Mouse (Mus musculus) heart, adult 2 months (tissue): Measurements from ENCODE around the gene Mpp5. TPM values are rescaled to one million over a fixed set of nuclear protein-coding genes. Genes with fewer than 3 reads are reported as not detected.

Experiments used
- DNase-seq, 2 experiments: peaks; one replicate each; pipeline ENCODE4 v3.0.0; 2021
- H3K27ac ChIP-seq: fragments of 200-600 bp; 2 replicates; pipeline ENCODE4 v1.8.1; 2022
- H3K27me3 ChIP-seq: fragments of 200-500 bp; 2 replicates; pipeline ENCODE4 v1.6.1; 2012; ENCODE audit warnings: mild to moderate bottlenecking, low read length, inconsistent platforms, mixed read lengths; ENCODE audit not compliant: control insufficient read depth, insufficient read depth
- H3K36me3 ChIP-seq: fragments of 200-500 bp; 2 replicates; pipeline ENCODE4 v1.6.1; 2012; ENCODE audit warnings: low read length, inconsistent platforms; ENCODE audit not compliant: control insufficient read depth, insufficient read depth
- H3K4me1 ChIP-seq: fragments of 200-500 bp; 2 replicates; pipeline ENCODE4 v1.6.1; 2011; ENCODE audit warnings: low read length; ENCODE audit not compliant: control insufficient read depth, insufficient read depth
- H3K4me3 ChIP-seq: fragments of 200-600 bp; 2 replicates; pipeline ENCODE4 v1.8.1; 2022
- H3K79me2 ChIP-seq: fragments of 200-500 bp; replicated peaks from 2 replicates; pipeline ENCODE4 v1.6.1; 2012; ENCODE audit warnings: mild to moderate bottlenecking, inconsistent platforms, low read length, moderate library complexity, mixed read lengths; ENCODE audit not compliant: control insufficient read depth, insufficient read depth
- H3K9ac ChIP-seq: fragments of 200-500 bp; 2 replicates; pipeline ENCODE4 v1.6.1; 2012; ENCODE audit warnings: low read depth, mild to moderate bottlenecking, control low read depth, inconsistent platforms, low read length, mixed read lengths
- CTCF ChIP-seq: fragments of 200-600 bp; IDR thresholded peaks from 2 replicates; pipeline ENCODE4 v1.8.1; 2022; ENCODE audit warnings: antibody characterized with exemption, mild to moderate bottlenecking, moderate library complexity
- EP300 ChIP-seq: fragments of 200-500 bp; IDR thresholded peaks from 2 replicates; pipeline ENCODE4 v1.6.1; 2011; ENCODE audit warnings: low read depth, low read length, control low read depth; ENCODE audit not compliant: insufficient read depth
- POLR2A ChIP-seq: fragments of 200-500 bp; IDR thresholded peaks from 2 replicates; pipeline ENCODE4 v1.6.1; 2011; ENCODE audit warnings: mild to moderate bottlenecking, low read depth, low read length, control low read depth; ENCODE audit not compliant: insufficient read depth
- WGBS: fragments of 180-500 bp; shearing (Covaris S2); methylation state at CpG from one replicate; pipeline ENCODE4 v1.1.7; 2018; 5-methylcytosine and 5-hydroxymethylcytosine counted together
- intact Hi-C: fragments of 180-260 bp; cut with DNase I; formaldehyde crosslinking; loops from one replicate; pipeline ENCODE4 v1.15.1; 2025
- polyA plus RNA-seq: library from polyadenylated mRNA; depleted of rRNA; stranded (reverse); fragments of >200 nt; gene quantifications from 2 replicates; pipeline ENCODE4 v1.2.3, GENCODE M21; 2012
- total RNA-seq, 2 experiments: library from RNA; stranded (reverse); gene quantifications; 2 replicates each; pipeline ENCODE4 v1.2.3; 2021

Gene Mpp5
- total and polyA plus RNA-seq, 3 experiments: 2.1 to 19.2 (median 11.1) TPM

DNA sequence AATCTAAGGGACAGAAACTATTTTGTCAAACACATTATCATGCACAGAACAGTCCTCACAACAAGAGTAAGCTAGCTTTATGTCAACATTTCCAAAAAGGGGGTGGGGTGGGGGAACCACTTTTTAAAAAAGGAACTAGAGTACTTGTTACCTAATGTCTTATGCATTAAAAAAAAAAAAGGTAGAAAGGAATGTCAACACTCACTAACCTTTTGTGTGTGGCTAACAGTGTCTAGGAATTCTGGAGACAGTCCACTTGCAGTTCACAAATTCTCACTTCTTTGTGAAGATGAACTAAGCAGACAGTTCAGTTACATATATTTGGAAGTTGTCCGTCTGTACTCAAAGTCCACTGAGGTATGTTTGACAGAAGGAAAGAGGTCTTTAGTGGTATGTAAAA is 1.3 kb upstream of the Mpp5 start:
- intact Hi-C loops: loop anchor here (5.0 kb wide), 1 partner anchor 115 kb away; the partner anchor contains the start of genes Atp6v1d and Eif2s1
- no peaks in the 10 kb centered on the region for H3K27me3 ChIP-seq

DNA sequence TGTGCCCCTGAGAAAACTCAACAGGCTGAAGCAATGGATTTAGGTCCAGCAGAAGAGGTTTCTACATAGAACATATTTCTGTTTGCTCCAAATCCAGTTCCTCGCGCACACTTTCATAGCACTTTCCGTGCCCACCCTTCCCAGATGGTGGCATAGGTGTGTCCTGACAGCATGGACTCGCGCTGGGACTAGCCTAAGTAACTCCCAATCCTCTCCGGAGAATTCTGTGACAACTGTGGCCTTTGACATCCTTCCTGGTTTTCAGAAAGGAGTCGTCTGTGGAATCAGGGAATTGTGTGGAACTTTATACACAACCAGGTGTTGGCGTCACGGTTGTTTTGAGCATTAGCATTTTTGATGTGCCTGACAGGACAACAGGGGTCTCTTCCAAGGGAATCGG is 594 bp upstream of the Mpp5 start:
- Histone ChIP-seq H3K4me1 (no peaks in the 10 kb centered on the region), H3K27ac (peak overlapping the region; percentile 83), H3K36me3 (peaks cover 2% of the 10 kb centered on the region), H3K9ac (peak overlapping the region; percentile 68), H3K79me2 (no peaks in the 10 kb centered on the region; the same call in 1 of the 2 replicates), H3K4me3 (peak overlapping the region; percentile 78), H3K27me3 (no peaks in the 10 kb centered on the region)
- intact Hi-C loops: loop anchor here (2.0 to 5.0 kb wide), 2 partner anchors 114 to 521 kb away; partner anchors contain the start of genes Atp6v1d, Eif2s1 and Gphn
- TF ChIP-seq EP300 (no peak), CTCF (no peak), POLR2A (no peak)
- WGBS: under 1% methylated on average over 10 of the region's 10 CpGs
- DNase-seq: no peak

More for the DNA sequence above, 1.3 kb upstream of the Mpp5 start:
- no peaks in the 10 kb centered on the region for H3K4me1 ChIP-seq
- no peak for TF ChIP-seq EP300
- no peak for TF ChIP-seq POLR2A
- TF ChIP-seq CTCF: no peak
- no peak overlapping the region for H3K9ac ChIP-seq
- DNase-seq: no peak
- H3K4me3 ChIP-seq: no peak overlapping the region
- no peak overlapping the region for H3K27ac ChIP-seq
- peaks cover 2% of the 10 kb centered on the region; the same call in 1 of the 2 replicates for H3K36me3 ChIP-seq
- 55% methylated on average over 1 of the region's 1 CpGs for WGBS
- H3K79me2 ChIP-seq: no peaks in the 10 kb centered on the region; the same call in 1 of the 2 replicates

DNA sequence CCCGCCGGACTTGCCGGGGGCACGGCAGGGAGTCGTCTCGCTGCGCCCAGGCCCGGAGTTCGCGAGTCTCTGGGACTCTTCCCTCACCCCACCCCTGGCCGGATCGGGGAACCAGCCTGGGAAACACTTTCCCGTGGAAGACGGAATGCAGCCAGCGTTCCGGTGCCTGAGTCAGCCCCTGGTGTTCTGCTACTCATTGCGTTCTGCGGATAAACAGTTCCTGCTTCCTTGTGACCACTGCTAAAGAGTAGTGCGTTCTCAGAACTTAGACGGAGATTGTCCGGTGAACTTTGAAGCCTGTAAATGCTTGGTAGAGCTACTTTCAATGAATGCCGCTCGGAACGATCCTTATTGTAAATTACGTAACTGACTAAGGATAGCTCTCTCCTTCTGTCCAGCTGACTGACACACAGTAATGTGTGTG is 683 bp downstream of the Mpp5 start:
- WGBS: under 1% methylated on average over 25 of the region's 25 CpGs
- Histone ChIP-seq H3K4me1 (no peaks in the 10 kb centered on the region), H3K79me2 (no peaks in the 10 kb centered on the region; the same call in 1 of the 2 replicates), H3K27ac (peak overlapping the region; percentile 94), H3K9ac (peak overlapping the region; percentile 78), H3K36me3 (peaks cover 2% of the 10 kb centered on the region), H3K4me3 (peak overlapping the region; percentile 89), H3K27me3 (no peaks in the 10 kb centered on the region)
- intact Hi-C loops: loop anchor here (2.0 to 5.0 kb wide), 2 partner anchors 113 to 523 kb away; partner anchors contain the start of genes Atp6v1d, Eif2s1 and Gphn
- TF ChIP-seq POLR2A: no peak
- no peak for TF ChIP-seq EP300
- no peak for TF ChIP-seq CTCF
- DNase-seq: peak; percentile 79 to 80

DNA sequence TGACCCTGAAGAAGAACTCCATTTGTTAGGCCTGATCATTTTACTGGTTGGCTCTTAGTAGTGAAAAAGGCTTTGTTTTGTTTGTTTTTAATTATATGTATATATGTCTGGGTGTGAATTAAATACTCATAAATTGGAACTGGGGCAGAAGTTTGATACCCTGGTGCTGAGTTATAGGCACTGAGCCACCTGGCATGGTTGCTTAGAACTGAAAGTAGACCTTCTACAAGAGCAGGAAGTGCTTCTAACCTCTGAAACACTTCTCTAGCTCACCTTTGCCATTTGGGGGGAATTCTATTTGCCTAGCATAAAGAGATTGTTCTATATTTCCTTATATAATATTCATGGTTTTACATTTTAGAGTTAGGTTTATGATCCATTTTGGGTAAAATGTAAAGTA is 13.3 kb downstream of the Mpp5 start:
- Histone ChIP-seq H3K79me2 (0 out of 2 replicates have a peak, but pooled peaks cover 1% of the 10 kb centered on the region), H3K27ac (no peak overlapping the region), H3K9ac (no peak overlapping the region), H3K36me3 (no peaks in the 10 kb centered on the region), H3K4me1 (no peaks in the 10 kb centered on the region), H3K27me3 (no peaks in the 10 kb centered on the region), H3K4me3 (no peak overlapping the region)
- TF ChIP-seq EP300 (no peak), CTCF (no peak)
- no peak for DNase-seq
- intact Hi-C loops: no loop called here

DNA sequence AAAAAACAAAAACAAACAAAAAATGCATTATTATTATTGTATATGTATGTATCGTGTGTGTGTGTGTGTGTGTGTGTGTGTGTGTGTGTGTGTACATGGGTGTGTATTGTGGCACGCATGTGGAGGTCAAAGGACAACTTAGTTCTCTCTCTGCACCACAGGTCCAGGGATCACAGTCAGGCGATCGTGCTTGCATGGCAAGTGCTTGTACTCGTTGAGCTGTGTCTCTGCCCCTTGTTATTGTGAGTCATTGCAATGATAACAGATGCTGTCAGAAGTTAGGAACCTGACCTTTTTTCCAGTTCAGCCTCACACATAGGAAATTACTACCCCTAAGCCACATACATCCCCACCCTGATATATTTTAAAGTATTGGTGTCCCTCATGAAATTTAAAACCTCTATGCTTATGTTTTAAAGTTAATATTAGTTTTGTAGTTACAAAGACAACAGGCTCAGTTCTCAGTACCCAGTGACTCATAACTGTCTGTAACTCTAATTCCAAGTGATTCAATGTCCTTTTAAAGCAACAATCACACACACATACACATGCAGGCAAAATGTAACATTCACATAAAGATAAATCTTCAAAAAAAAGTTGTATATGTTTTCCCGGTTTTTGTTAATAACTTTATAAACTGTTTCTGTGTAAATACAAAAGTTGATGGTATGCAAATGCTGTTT is 20.5 kb downstream of the Mpp5 start:
- no peak for DNase-seq
- intact Hi-C loops: no loop called here
- H3K79me2 ChIP-seq: 0 out of 2 replicates have a peak, but pooled peaks cover 2% of the 10 kb centered on the region
- no peak overlapping the region for H3K9ac ChIP-seq
- H3K4me1 ChIP-seq: peaks cover 6% of the 10 kb centered on the region
- peaks cover 10% of the 10 kb centered on the region for H3K36me3 ChIP-seq
- H3K27me3 ChIP-seq: no peaks in the 10 kb centered on the region
- 39% methylated on average over 6 of the region's 6 CpGs for WGBS
- TF ChIP-seq POLR2A (no peak), EP300 (no peak), CTCF (no peak)
- peak overlapping the region; percentile 29 for H3K27ac ChIP-seq
- no peak overlapping the region for H3K4me3 ChIP-seq

DNA sequence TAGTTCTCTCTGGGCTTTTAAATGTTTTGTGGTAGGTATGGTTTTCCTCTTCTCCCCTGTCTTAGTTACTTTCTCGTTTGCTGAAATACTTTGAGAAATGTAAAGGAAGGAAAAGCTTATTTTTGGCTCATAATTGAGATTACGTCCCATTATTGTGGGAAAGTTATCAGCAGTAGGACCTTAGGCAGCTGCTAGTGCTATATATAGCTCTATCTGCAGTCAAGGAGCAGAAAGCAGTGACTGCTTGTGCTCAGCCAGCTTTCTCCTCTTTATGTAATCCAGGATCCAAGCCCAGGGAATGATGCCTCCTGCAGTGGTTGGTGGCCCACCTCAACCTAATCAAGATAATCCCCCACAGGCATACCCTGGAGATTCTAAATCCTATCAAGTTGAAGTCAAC is 24.5 kb downstream of the Mpp5 start:
- Histone ChIP-seq H3K27ac (peak overlapping the region; percentile 50), H3K27me3 (no peaks in the 10 kb centered on the region), H3K4me1 (peaks cover 6% of the 10 kb centered on the region), H3K36me3 (peaks cover 10% of the 10 kb centered on the region), H3K79me2 (peaks cover 4% of the 10 kb centered on the region), H3K9ac (no peak overlapping the region), H3K4me3 (no peak overlapping the region)
- no peak for TF ChIP-seq CTCF
- TF ChIP-seq EP300: no peak
- TF ChIP-seq POLR2A: no peak
- peak in 1 of 2 experiments; percentile 5 for DNase-seq
- 7% methylated on average over 2 of the region's 2 CpGs for WGBS
- intact Hi-C loops: no loop called here
